Mouse (Mus musculus) adrenal gland, postnatal 36 days (tissue): ENCODE results near the gene Lztr1. TPM values are rescaled to one million over a fixed set of nuclear protein-coding genes. Genes with fewer than 3 reads are reported as not detected.

Experiments used
- DNase-seq, 2 experiments: peaks; one replicate each; pipeline ENCODE4 v3.0.0; 2021; ENCODE audit warnings: mixed read lengths in 1 of 2
- total RNA-seq, 2 experiments: library from RNA; stranded (reverse); gene quantifications; 2 replicates each; pipeline ENCODE4 v1.2.3; 2021

Lztr1 gene
- total RNA-seq, 2 experiments from 2014 or later, result 56.1 to 59.9 TPM

GRCm38 (mm10) chr16:17556907-17557306 lies 48.4 kb downstream of the Lztr1 start:
- no peak for DNase-seq

- peak; percentile 76 to 82 for DNase-seq
These were observed 49.5 kb downstream of the Lztr1 start for GRCm38 (mm10) chr16:17557947-17558480.

GRCm38 (mm10) chr16:17558811-17559210 lies 50.3 kb downstream of the Lztr1 start:
- DNase-seq, result no peak

GRCm38 (mm10) chr16:17559396-17560027 lies 51.0 kb downstream of the Lztr1 start:
- DNase-seq, result no peak

GRCm38 (mm10) chr16:17561128-17561750 lies 52.8 kb downstream of the Lztr1 start, which contains the start of gene Lrrc74b:
Gene Lrrc74b, minus strand, starts transcription at chr16:17561247.
- DNase-seq, result peak; percentile 56 to 78

- DNase-seq, result peak; percentile 66 to 72
These were observed 53.3 kb downstream of the Lztr1 start, which contains the start of gene P2rx6 for GRCm38 (mm10) chr16:17561751-17562208. Gene P2rx6, plus strand, starts transcription at chr16:17561885.

- DNase-seq, result no peak
These were observed 55.1 kb downstream of the Lztr1 start for GRCm38 (mm10) chr16:17563580-17563979.

GRCm38 (mm10) chr16:17564221-17564620 lies 55.7 kb downstream of the Lztr1 start:
- no peak for DNase-seq

- no peak for DNase-seq
These were observed 56.3 kb downstream of the Lztr1 start for GRCm38 (mm10) chr16:17564771-17565170.

- DNase-seq, result no peak
These were observed 57.7 kb downstream of the Lztr1 start for GRCm38 (mm10) chr16:17566186-17566585.

Other genes starting within 250 kb of the Lztr1 start
- 1 to 10 TPM; 8.6 to 9.3 TPM for gene Tmem191c, start 232.6 kb upstream of the Lztr1 start, total RNA-seq
- under 1 TPM; 0.40 to 0.63 TPM for gene Serpind1, start 177.3 kb upstream of the Lztr1 start, total RNA-seq
- gene Snap29, start 102.7 kb upstream of the Lztr1 start, total RNA-seq, result 10 to 100 TPM; 27.3 to 30.2 TPM
- gene Pi4ka, start 102.4 kb upstream of the Lztr1 start, total RNA-seq, result 10 to 100 TPM; 90.6 to 97.2 TPM
- 10 to 100 TPM; 30.4 to 38.1 TPM for gene Crkl, start 56.7 kb upstream of the Lztr1 start, total RNA-seq
- gene Aifm3, start 19.1 kb upstream of the Lztr1 start, total RNA-seq, result 1 to 10 TPM; 6.5 to 8.5 TPM
- gene Thap7, start 22.4 kb downstream of the Lztr1 start, total RNA-seq, result 10 to 100 TPM; 31.4 to 39.4 TPM
- not detected for gene Lrrc74b, start 52.6 kb downstream of the Lztr1 start, total RNA-seq
- 1 to 10 TPM; 1.4 TPM for gene P2rx6, start 53.2 kb downstream of the Lztr1 start, total RNA-seq
- gene Slc7a4, start 74.5 kb downstream of the Lztr1 start, total RNA-seq, result 10 to 100 TPM; 10.1 to 17.8 TPM
- 10 to 100 TPM; 24.5 to 28.1 TPM for gene Smpd4, start 110.7 kb downstream of the Lztr1 start, total RNA-seq
- 1 to 10 TPM; 1.5 to 2.5 TPM for gene Ccdc74a, start 137.8 kb downstream of the Lztr1 start, total RNA-seq
- gene Med15, start 224.2 kb downstream of the Lztr1 start, total RNA-seq, result 10 to 100 TPM; 52.9 to 60.5 TPM